Mouse (Mus musculus): ENCODE measurements around the gene Gemin2. TPM values are rescaled to one million over a fixed set of nuclear protein-coding genes. Genes with fewer than 3 reads are reported as not detected.

Gemin2 gene
- polyA plus RNA-seq (2014; fragmentation: Illumina TruSeq; extraction: RNeasy Lipid Tissue Mini Kit (QIAGEN cat#74804); ENCODE audit: insufficient read depth, low read depth, low replicate concordance), result 9.3 TPM

DNA sequence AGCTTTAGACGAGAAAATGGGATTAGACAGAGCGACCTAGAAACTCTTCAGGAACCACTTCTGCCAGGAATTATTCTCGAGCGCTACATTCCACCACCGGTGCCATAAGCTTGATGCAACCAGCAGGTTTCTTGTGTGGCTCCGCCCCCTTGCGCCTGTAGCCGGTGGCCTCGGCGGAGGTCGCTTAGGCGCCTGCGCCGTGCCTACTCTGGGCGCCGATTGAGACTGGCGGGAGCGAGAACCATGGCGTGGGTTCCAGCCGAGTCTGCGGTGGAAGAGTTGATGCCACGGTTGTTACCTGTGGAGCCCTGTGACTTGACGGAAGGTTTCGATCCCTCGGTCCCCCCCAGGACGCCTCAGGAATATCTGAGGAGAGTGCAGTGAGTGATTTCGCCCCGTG is at the start of gene Gemin2:
Gene Gemin2, plus strand, starts transcription at position 160 of the 400 bp plus-strand sequence.

DNA sequence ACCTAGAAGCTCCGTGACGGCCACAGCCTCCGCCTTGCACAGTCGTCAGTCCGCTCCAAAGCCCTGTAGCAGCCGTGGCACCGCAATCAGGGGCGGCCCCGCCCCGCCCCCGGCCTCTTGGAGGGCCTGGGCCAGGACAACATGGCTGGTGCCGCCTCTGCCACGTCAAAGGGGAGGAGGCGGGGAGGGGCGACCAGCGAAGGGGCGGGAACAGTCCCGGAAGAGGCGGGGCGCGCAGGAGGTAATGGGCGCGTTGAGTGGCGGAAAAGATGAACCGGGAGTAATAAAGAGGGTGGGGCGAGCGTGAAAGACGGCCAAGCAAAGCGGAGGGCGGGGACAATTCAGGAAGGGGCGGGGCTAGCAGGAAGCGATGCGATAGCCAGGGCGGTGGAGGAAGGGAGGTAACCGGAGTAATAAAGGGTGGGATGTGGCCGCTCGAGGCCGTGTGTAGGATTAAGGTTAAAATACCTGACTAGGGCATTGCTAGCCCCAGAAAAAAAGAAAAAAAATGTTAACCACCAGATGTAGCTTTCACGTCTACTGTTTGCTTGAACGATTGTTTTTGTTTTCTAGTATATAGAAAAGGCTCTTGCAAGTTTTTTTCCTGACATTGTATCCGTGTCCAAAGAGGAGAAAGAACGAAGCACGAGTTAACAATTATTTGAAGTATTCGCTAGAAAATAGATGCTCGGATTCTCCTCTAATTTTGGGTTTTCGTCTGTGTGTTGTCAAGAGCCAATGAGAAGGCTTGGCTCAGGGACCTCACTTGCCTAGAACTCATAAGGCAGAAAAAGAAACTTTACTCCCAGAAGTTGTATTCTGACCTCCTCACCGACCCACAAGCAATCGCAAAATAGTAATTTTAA is 1.1 kb upstream of the Gemin2 start, which contains the start of gene Sec23a:
Gene Sec23a, minus strand, starts transcription at position 174 of the 866 bp plus-strand sequence.

DNA sequence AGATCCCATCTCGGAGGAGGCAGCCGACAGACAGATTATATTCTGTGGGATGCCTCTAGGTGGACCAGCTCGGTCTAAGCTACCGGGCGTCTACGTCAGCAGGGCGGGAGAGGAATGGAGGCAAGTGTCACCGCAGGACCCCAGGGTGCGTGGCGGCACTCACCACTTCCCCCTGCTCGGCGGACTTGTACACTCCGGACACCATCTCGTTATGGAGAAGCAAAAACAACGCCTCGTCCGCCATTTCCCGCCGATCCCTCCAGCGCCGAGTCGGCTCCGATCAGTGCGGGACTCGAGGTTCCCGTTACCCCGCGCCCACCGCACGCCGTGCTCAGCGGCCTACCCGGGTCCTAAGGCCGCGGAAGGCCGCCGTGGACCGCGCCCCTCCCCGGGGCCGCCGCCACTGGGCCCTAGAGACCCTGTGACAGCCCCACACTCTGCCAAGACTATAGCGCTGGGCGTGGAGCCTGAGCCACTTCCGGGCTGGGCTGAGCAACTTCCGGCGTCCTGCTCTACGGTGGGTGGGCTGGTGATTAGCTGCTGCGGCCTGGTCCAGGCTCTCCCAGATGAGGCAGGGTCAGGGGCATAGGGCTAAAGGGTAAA is 47.9 kb downstream of the Gemin2 start, which contains the start of gene Trappc6b:
Gene Trappc6b, minus strand, starts transcription at position 480 of the 603 bp plus-strand sequence.

DNA sequence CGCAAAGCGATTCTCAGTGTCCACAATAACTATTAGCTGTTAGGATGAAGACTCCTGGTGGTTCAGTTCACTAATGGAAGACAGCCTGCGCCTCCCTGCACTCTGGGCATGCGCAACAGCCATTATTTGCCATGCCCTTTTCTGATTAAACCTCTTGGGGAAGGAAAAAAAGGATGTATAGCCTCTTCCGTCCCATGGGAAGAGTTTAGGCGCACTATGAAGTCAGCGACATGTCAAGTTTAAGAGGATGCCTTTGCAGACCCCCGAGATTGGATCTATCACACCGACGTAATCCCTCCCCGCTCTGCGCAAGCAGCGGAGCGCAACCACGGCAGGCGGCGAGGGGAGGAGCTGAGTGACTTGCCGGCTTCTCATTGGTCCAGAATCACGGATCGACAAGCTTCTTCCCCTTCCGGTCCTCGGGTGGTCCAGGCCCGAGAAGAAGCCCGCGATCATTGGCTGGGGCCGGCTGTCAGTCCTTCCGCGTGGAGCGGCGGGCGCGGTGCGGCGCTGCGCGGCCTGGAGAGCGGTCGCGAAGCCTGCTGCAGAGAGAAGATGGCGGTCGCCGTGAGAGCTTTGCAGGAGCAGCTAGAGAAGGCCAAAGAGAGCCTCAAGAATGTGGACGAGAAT is 53.4 kb downstream of the Gemin2 start, which contains the start of gene Pnn:
Gene Pnn, plus strand, starts transcription at position 437 of the 630 bp plus-strand sequence.

Other genes starting within 250 kb of the Gemin2 start
- 10.3 TPM for gene Sec23a, start 1.4 kb upstream of the Gemin2 start, polyA plus RNA-seq (2014; fragmentation: Illumina TruSeq; extraction: RNeasy Lipid Tissue Mini Kit (QIAGEN cat#74804); ENCODE audit: insufficient read depth, low read depth, low replicate concordance)
- 80.2 TPM for gene Trappc6b, start 48.1 kb downstream of the Gemin2 start, polyA plus RNA-seq (2014; fragmentation: Illumina TruSeq; extraction: RNeasy Lipid Tissue Mini Kit (QIAGEN cat#74804); ENCODE audit: insufficient read depth, low read depth, low replicate concordance)
- 16.6 TPM for gene Pnn, start 53.5 kb downstream of the Gemin2 start, polyA plus RNA-seq (2014; fragmentation: Illumina TruSeq; extraction: RNeasy Lipid Tissue Mini Kit (QIAGEN cat#74804); ENCODE audit: insufficient read depth, low read depth, low replicate concordance)
- 39.9 TPM for gene Mia2, start 82.4 kb downstream of the Gemin2 start, polyA plus RNA-seq (2014; fragmentation: Illumina TruSeq; extraction: RNeasy Lipid Tissue Mini Kit (QIAGEN cat#74804); ENCODE audit: insufficient read depth, low read depth, low replicate concordance)
- 12.3 TPM for gene Fbxo33, start 206.3 kb downstream of the Gemin2 start, polyA plus RNA-seq (2014; fragmentation: Illumina TruSeq; extraction: RNeasy Lipid Tissue Mini Kit (QIAGEN cat#74804); ENCODE audit: insufficient read depth, low read depth, low replicate concordance)